Mouse (Mus musculus) naive thymus-derived CD4-positive, alpha-beta T cell, adult 2 months (primary cell): Measurements from ENCODE around the gene Ctdnep1.

Source experiments
- DNase-seq: peaks from one replicate; pipeline ENCODE4 v3.0.0-alpha.2; 2011; ENCODE audit warnings: low read depth

Gene Ctdnep1

GRCm38 (mm10) chr11:69981141-69981762 lies at the start of gene Ctdnep1:
Ctdnep1 (plus strand) TSS chr11:69981156.
- DNase-seq = no peak

- no peak for DNase-seq
Observed at GRCm38 (mm10) chr11:69931769-69932168, 49.2 kb upstream of the Ctdnep1 start.

- no peak for DNase-seq
Observed at GRCm38 (mm10) chr11:69932254-69932653, 48.7 kb upstream of the Ctdnep1 start.

DNA sequence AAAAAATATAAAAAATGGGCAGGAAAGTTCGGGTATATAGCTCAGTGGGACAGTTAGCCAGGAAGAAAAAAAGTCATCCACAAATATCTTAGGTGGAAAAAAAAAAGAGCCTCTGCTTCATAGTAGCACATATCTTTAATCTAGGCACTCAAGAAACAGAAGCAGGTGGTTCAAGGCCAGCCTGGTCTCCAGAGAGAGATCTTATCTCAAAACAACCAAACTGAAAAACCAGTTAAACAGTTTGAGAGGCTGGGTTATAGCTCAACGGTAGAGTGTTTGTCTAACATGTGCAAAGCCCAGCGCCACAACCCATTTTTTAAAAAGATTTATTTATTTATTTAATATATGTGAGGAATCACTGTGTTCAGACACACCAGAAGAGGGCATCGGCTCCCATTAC lies 47.9 kb upstream of the Ctdnep1 start:
- no peak for DNase-seq

DNA sequence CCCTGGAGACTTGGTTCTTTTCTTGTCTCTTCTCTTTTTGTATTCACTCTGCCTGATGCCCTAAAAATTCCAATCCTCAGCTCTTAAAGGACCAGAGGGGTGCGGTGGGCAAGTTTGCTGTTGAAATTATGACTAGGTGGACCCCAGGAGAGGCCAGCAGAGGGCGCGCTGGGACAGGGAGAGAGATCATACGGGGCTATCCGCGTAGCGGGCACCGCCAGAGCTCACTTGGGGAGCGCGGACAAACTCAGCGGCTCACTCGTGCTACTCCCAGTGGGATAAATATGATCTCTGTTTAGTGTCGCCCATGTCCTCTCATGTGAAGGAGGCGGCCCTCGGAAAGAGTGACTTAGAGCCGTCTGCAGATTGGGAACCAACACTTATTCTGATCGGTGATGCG lies 46.8 kb upstream of the Ctdnep1 start:
- peak; percentile 93 for DNase-seq

DNA sequence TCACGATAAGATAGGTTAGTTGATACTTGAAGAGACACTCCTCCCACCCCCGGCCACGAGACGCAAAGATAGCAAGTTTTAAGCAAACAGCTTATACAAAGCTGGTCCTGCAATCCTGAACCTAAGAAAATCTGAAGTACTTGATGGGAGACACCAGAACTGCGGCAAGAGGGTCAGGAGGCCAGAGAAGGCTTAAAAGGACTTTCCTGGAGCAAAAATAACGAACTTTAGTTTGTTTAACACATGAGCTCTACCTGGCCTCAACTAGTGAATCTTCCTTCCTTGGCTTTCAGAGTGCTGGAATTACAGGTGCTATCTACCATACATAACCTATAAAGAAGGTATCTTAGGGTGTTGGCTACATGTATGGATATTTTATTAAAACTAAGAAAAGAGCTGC lies 46.3 kb upstream of the Ctdnep1 start:
- DNase-seq = no peak

DNA sequence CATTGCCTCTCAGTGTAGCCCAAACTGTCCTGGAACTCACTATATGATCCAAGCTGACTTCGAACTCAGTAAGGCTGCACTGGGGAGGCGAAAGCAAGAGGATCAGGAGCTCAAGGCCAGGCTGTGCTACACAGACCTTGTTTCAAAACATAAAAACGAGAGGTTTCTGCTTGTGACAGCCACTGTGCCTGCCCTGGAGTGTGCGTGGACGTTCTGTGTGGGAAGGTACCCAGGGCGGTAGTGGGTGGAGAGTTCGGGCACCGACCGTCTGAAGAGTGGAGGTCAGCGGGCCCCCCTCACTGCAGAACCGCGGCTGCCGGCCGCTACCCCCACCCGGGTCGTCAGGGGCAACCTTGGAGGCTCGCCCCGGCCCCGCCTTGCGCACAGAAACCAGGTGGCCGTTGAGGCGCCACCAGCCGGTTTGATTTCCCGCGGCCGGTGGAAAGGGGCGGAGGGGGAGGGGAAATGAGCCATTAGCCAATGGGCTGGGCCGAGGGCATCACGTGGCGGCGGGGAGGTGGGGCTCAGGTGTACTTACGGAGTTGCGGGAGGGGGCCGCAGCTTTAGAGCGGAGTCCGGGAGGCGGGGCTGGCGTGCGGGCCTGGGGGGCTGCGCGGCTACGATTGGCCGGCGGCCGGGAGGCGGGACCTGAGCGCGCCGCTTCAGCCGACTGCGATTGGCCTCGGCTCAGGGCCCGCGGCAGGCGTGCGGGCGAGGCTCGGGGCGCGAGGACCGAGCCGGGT lies 45.6 kb upstream of the Ctdnep1 start, which contains the start of gene Ybx2:
Gene Ybx2, plus strand, starts transcription at position 660 of the 743 bp plus-strand sequence.
- peak; percentile 84 for DNase-seq

DNA sequence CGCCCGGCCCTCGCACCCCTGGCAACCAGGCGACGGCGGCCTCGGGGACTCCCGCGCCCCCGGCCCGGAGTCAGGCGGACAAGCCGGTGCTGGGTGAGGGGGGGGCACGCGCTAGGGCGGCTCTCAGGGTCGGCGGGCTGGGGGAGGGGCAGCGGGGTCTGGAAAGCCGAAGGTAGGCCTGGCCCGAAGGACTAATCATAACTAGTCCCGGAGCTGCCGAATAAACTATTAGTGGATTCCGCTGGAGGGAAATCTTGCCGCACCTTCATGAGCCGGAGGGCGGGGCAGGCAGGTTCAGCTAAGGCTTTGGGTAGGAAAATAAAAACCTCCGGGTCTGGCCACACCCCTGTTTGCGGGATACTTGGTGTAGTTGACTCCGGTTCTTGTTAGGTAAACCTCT lies 44.8 kb upstream of the Ctdnep1 start:
- peak; percentile 60 for DNase-seq

GRCm38 (mm10) chr11:69936714-69937347 lies 44.1 kb upstream of the Ctdnep1 start:
- no peak for DNase-seq

DNA sequence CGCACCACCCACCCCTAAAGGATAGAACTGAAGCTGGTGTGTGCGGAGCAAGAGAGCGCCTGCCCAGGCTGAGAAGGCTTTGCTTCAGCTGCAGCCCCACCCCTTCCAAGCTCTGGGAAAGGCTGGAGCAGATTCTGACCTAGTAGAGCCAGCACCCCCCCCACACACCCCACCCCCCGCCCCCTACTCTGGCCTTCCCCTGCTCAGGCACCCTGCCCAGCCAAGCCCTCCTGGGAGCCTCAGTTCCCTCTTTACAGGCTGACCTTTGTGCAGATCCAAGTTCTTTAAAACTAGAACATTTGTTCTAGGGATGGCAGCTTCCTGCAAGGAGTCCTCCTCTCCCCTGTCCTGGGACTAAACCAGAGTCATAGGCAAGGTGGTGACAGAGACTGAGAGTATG lies 43.6 kb upstream of the Ctdnep1 start:
- no peak for DNase-seq

DNA sequence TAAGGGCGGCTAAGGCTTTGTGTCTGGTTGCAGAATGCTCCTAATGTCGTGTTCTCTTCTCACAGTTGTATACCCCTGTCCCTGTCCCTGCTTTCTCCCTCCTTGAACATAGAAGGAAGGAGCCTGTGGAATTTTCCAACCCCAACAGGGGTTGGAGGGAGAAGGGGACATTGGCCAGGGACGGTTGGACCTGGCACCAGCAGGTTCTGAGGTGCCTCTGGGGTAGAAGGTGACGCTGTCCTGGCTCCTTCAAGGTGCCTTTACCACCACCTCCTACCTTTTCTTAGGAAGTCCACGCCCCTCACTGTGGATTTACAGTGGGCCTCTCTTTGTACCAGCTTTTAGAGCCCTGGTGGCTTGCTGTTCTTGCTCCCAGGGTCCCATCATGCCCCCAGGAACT lies 43.1 kb upstream of the Ctdnep1 start:
- DNase-seq = no peak

DNA sequence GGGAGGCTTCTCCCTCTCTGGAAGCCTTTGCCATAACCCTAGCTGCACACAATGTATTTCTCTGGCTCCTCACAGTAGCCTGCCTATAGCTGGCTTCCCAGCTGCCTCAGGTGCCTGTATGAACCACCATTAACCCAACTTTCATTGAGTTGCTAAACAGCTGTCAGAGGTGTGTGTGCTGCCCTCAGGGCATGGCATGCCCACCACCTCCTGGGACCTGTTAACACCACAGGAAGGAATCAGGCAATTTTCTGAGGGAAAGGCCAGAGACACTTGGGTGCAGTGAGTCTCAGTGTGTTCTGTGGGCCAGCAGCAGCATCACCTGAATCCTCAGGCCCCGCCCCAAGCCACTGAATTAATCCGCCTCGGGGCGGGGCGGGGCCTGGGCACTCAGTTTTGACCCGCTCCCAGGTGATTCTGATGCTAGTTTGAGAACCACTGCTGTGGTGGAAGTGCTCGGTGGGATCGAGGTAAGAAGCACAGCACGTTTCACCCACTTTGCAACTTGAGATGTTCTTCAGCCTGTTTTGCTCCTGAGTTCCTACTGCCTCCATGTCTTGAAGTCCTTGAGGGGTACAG lies 42.5 kb upstream of the Ctdnep1 start:
- DNase-seq = no peak

- no peak for DNase-seq
Observed at GRCm38 (mm10) chr11:69939181-69939580, 41.8 kb upstream of the Ctdnep1 start.

- DNase-seq = no peak
Observed at GRCm38 (mm10) chr11:69939731-69940130, 41.2 kb upstream of the Ctdnep1 start.

- DNase-seq = no peak
Observed at GRCm38 (mm10) chr11:69940962-69941361, 40.0 kb upstream of the Ctdnep1 start.

GRCm38 (mm10) chr11:69945216-69945615 lies 35.7 kb upstream of the Ctdnep1 start:
- no peak for DNase-seq

DNA sequence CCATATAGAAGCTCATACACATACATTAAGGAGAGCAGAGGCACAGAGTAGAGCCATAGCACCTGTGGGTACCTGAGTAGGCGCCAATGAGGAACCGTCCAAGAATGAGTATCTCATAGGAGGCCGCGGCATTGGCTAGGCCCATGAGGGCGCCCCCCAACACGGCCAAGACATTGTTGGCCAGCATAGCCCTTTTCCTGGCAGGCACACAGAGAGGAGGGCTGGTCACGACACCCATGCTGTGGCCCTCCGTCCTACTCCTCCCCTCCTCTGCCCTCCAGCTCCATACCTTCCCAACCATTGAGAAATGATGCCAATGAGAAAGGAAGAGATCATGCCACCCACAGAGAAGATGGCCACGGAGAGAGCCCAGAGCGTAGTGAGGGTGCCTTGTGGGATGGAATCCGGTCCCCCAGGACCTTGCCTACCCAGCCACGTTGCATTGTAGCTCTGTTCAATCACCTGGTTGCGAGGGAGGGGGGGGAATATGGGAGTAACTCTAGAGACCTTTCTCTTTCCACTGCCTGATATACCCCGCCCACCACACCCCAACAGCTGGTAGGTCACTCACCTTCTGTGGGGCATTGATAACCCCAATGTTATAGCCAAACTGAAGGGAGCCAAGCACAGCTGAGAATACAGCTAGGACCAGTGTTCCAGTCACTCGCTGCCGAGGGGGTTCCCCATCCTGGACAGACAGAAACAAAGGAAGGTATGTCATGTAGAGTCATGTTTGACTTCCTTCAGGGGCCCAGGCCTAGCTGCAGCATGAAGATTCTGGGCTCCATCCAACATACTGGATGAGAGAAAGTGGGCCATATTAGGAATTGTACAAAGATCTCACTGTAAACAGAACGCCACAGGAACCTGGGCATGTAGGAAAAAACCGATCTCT lies 34.7 kb upstream of the Ctdnep1 start:
- DNase-seq = no peak

DNA sequence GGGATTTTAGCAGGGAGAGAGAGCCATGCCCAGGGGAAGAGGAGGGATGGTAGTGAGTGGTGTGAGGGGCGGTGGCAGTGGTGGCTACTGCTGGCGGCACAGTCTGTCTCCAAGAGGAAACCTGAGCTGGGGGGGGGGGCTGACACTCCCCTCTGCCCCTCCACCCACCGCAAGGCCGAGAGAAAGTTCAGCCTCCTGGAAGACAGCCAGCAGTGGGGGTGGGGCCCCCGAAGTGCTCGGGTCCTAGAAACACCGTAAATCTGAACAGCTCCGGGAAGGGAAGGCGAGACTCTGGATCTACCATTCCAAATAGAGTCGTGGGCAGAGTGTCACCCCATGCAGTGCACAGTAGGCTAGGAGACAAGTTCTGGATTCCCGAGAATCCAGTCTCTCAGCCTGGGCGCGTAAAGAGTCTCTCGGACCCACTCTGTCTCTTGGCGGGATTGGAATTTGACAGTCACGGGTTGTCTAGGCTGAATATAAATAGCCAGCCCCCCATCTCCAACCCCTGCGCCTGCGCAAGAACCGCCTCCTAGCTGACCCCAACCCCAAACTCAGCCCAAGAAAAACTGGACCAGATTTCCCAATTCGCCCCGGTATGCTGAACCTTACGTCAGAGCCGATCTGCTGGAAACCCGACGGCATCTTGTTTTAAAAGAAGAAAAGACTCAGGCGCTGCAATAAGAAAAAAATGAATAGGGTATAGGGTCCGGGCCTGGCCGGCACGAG lies 33.5 kb upstream of the Ctdnep1 start:
- no peak for DNase-seq

DNA sequence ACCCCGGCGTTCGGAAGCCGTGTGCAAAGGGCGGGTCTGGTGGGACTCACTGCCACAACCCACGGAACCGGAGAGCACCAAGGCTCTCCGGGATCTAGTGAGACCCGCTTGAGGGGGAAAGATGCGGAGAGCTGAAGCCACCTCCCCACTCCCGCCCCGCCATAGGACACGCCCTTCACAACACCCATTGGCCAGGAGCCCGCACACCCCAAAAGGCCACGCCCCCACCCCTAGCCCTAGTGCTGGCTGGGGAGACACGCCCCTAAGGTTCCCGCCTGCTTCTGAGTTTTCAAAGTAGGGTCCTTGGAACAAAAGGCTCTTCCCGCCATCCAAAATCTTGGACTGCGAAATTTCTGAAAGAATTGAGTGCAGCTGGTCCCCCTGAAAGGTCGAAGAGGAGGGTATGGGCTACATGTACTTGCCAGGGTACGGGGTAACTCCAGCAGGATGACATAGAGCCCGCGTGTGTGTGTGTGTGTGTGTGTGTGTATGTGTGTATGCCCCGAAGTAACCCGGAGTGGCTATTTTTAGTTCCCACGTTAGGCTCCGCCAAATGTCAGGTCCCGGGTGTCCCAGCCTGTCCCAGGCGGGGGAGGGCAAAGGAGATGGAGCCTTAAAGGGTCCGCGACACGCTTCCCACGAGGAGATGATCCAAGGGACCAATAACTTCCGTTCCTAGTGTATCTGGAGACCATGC lies 32.7 kb upstream of the Ctdnep1 start, which contains the start of gene Slc2a4:
Gene Slc2a4, minus strand, starts transcription at position 123 of the 697 bp plus-strand sequence.
- peak; percentile 88 for DNase-seq

DNA sequence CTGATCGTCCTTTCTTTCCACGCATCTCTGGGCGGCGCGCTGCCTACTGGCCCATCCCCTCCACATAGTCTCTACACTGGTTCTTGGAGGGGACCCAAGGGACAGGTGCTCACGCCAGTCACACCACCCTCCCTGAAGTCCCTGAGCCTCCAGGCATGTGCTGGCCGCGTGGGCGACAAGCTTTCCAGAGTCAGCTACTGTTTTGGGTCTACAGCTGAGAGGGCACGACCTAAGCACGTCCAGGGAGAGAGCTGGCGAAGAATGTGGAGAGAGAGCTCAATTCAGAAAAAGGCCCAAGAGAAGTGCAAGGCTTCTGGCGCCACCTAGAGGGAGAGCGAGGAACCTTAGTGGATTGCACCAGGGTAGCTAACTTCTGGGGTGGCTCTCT lies 32.2 kb upstream of the Ctdnep1 start:
- peak; percentile 93 for DNase-seq
